10 mouse cellular contexts compared by ENCODE assay signal in genomic region chr4:115060753-115061152, GRCm38 (mm10). TPM values are rescaled to one million over a fixed set of nuclear protein-coding genes. Genes with fewer than 3 reads are reported as not detected.
DNase-seq lines count a peak whose midpoint lies in the region; ATAC-seq lines count a peak whose summit lies in the region.
"Had no signal": no experiment of that assay in that cellular context is flagged by ENCODE, and none has a peak within 500 bp of the region (broad histone marks: within the 10 kb centered on the region; RNA-seq: fewer than 3 reads in every experiment).

No protein-coding gene starts in this region.

- peaks cover 8 to 23% of the 10 kb centered on the region in 2 experiments; a peak in 3 of 4 replicates for H3K4me1 ChIP-seq in heart, embryonic 14.5 days (ENCODE audit: control insufficient read depth in 2 of 2, insufficient read depth in 2 of 2, low read length in 2 of 2)
- peaks cover 25% of the 10 kb centered on the region for H3K4me1 ChIP-seq in neural tube, embryonic 12.5 days
- H3K4me1 ChIP-seq in hindbrain, embryonic 16.5 days (ENCODE audit: control insufficient read depth, insufficient read depth, low read depth, low read length), result peaks cover 14% of the 10 kb centered on the region; the same call in 1 of the 2 replicates
- peaks cover 29% of the 10 kb centered on the region for H3K4me1 ChIP-seq in midbrain, embryonic 15.5 days

- peak overlapping the region; percentile 60; the same call in 1 of the 2 replicates for H3K9ac ChIP-seq in heart, embryonic 14.5 days (ENCODE audit: low read length)
- no peak overlapping the region for H3K9ac ChIP-seq in neural tube, embryonic 12.5 days
- no peak overlapping the region for H3K9ac ChIP-seq in hindbrain, embryonic 16.5 days (ENCODE audit: low read depth, low read length)
- H3K9ac ChIP-seq in midbrain, embryonic 15.5 days, result no peak overlapping the region

- H3K36me3 ChIP-seq in heart, embryonic 14.5 days (ENCODE audit: control insufficient read depth, insufficient read depth, low read length), result no peaks in the 10 kb centered on the region
- no peaks in the 10 kb centered on the region for H3K36me3 ChIP-seq in neural tube, embryonic 12.5 days
- no peaks in the 10 kb centered on the region for H3K36me3 ChIP-seq in hindbrain, embryonic 16.5 days (ENCODE audit: control insufficient read depth, insufficient read depth, low read length)
- H3K36me3 ChIP-seq in midbrain, embryonic 15.5 days (replicated peaks), result no peaks in the 10 kb centered on the region

- intact Hi-C loops in heart, postnatal 25 days (cut with DNase I), result no loop called here

- H3K27me3 ChIP-seq in heart, embryonic 14.5 days (ENCODE audit: control insufficient read depth, insufficient read depth, low read length), result peaks cover 89% of the 10 kb centered on the region
- peaks cover 92% of the 10 kb centered on the region for H3K27me3 ChIP-seq in neural tube, embryonic 12.5 days (replicated peaks)
- H3K27me3 ChIP-seq in hindbrain, embryonic 16.5 days (replicated peaks; ENCODE audit: control insufficient read depth, insufficient read depth, low read length), result peaks cover 49% of the 10 kb centered on the region
- peaks cover 61% of the 10 kb centered on the region for H3K27me3 ChIP-seq in midbrain, embryonic 15.5 days (replicated peaks)

- no peak for ATAC-seq in heart, embryonic 14.5 days (ENCODE audit: insufficient number of reproducible peaks, insufficient read depth, low FRiP score, low read depth)
- no peak for ATAC-seq in neural tube, embryonic 12.5 days (ENCODE audit: low FRiP score, low read depth)
- no peak for ATAC-seq in hindbrain, embryonic 16.5 days
- ATAC-seq in midbrain, embryonic 15.5 days (replicated peaks), result no peak
- no peak for ATAC-seq in inflammation-experienced regulatory T-cells, adult 6 months
- ATAC-seq: activated CD4-positive, CD25-positive, alpha-beta regulatory T cell, adult 4 months had no signal

- no peaks in the 10 kb centered on the region for H3K9me3 ChIP-seq in heart, embryonic 14.5 days (ENCODE audit: control insufficient read depth, low read length)
- no peaks in the 10 kb centered on the region for H3K9me3 ChIP-seq in neural tube, embryonic 12.5 days
- no peaks in the 10 kb centered on the region for H3K9me3 ChIP-seq in hindbrain, embryonic 16.5 days (ENCODE audit: control insufficient read depth, low read length)
- no peaks in the 10 kb centered on the region for H3K9me3 ChIP-seq in midbrain, embryonic 15.5 days

- no peak for DNase-seq in heart, postnatal 25 days (ENCODE audit: low spot score)
- DNase-seq in neural tube, embryonic 10.5 days (ENCODE audit: extremely low spot score, low spot score), result no peak
- no peak for DNase-seq in adrenal gland, adult (ENCODE audit: inconsistent age in 2 of 2, low spot score in 1 of 2)

- peak overlapping the region in 1 of 2 experiments; percentile 48; a peak in 3 of 4 replicates for H3K4me3 ChIP-seq in heart, embryonic 14.5 days (ENCODE audit: control insufficient read depth in 1 of 2, insufficient read depth in 1 of 2, low read depth in 1 of 2, low read length in 2 of 2)
- H3K4me3 ChIP-seq in neural tube, embryonic 12.5 days, result no peak overlapping the region
- H3K4me3 ChIP-seq in hindbrain, embryonic 16.5 days (ENCODE audit: low read length), result no peak overlapping the region
- H3K4me3 ChIP-seq in midbrain, embryonic 15.5 days, result peak overlapping the region; percentile 39

- peak overlapping the region in 1 of 2 experiments; percentile 84; a peak in 2 of 4 replicates for H3K27ac ChIP-seq in heart, embryonic 14.5 days (replicated peaks in 1 of 2; ENCODE audit: control insufficient read depth in 1 of 2, insufficient read depth in 1 of 2, low read depth in 2 of 2, low read length in 2 of 2)
- H3K27ac ChIP-seq in neural tube, embryonic 12.5 days, result no peak overlapping the region
- H3K27ac ChIP-seq in hindbrain, embryonic 16.5 days (ENCODE audit: low read depth, low read length), result no peak overlapping the region
- H3K27ac ChIP-seq in midbrain, embryonic 15.5 days, result peak overlapping the region; percentile 89; the same call in 1 of the 2 replicates
- H3K27ac ChIP-seq: macrophage had no signal

- 15% methylated on average over 3 of the region's 3 CpGs for WGBS in heart, embryonic 14.5 days
- WGBS in neural tube, embryonic 12.5 days, result 10% methylated on average over 3 of the region's 3 CpGs
- WGBS in hindbrain, embryonic 16.5 days, result 17% methylated on average over 3 of the region's 3 CpGs
- 11% methylated on average over 3 of the region's 3 CpGs for WGBS in midbrain, embryonic 15.5 days

- H3K4me2 ChIP-seq in heart, embryonic 14.5 days (ENCODE audit: low read length), result peak overlapping the region; percentile 71
- 0 out of 2 replicates have a peak overlapping the region, but pooled peaks have one; percentile 0 for H3K4me2 ChIP-seq in neural tube, embryonic 12.5 days (replicated peaks)
- peak overlapping the region; percentile 27 for H3K4me2 ChIP-seq in hindbrain, embryonic 16.5 days (ENCODE audit: low read length)
- peak overlapping the region; percentile 53 for H3K4me2 ChIP-seq in midbrain, embryonic 15.5 days

RNA-seq across cellular contexts. Expression of gene Tal1, which starts 4.5 kb away (rescaled TPM):
- 1.5 and 2.8 TPM in 2 replicates for polyA plus RNA-seq in heart, embryonic 14.5 days (2014; fragmentation: Nextera tagmentation; extraction: Ambion mirVana)
- 1 to 10 TPM; 3.7 to 4.0 TPM for total RNA-seq in heart, postnatal 25 days (2021)
- polyA plus RNA-seq in neural tube, embryonic 12.5 days (2016; fragmentation: Nextera tagmentation; extraction: Ambion mirVana), result 3.0 and 3.3 TPM in 2 replicates
- 1.2 and 2.0 TPM in 2 replicates for polyA plus RNA-seq in hindbrain, embryonic 16.5 days (2015; fragmentation: Nextera tagmentation; extraction: Ambion mirVana)
- 7.9 and 8.5 TPM in 2 replicates for polyA plus RNA-seq in midbrain, embryonic 15.5 days (2015; fragmentation: Nextera tagmentation; extraction: Ambion mirVana)
- not detected for polyA plus RNA-seq in inflammation-experienced regulatory T-cells, adult 6 months (2017; shearing (Covaris generic))
- polyA plus RNA-seq: activated CD4-positive, CD25-positive, alpha-beta regulatory T cell, adult 4 months had no signal

RNA-seq across cellular contexts. Expression of gene Pdzk1ip1, which starts 27.8 kb away (rescaled TPM):
- 1.9 and 4.1 TPM in 2 replicates for polyA plus RNA-seq in heart, embryonic 14.5 days (2014; fragmentation: Nextera tagmentation; extraction: Ambion mirVana)
- 1 to 10 TPM in 1 of 2 experiments, not detected in 1; 1.0 TPM for total RNA-seq in heart, postnatal 25 days (2021)
- 8.0 and 9.5 TPM in 2 replicates for polyA plus RNA-seq in neural tube, embryonic 12.5 days (2016; fragmentation: Nextera tagmentation; extraction: Ambion mirVana)
- polyA plus RNA-seq in hindbrain, embryonic 16.5 days (2015; fragmentation: Nextera tagmentation; extraction: Ambion mirVana), result 2.3 and 3.0 TPM in 2 replicates
- polyA plus RNA-seq in midbrain, embryonic 15.5 days (2015; fragmentation: Nextera tagmentation; extraction: Ambion mirVana), result 3.0 and 3.8 TPM in 2 replicates
- polyA plus RNA-seq in inflammation-experienced regulatory T-cells, adult 6 months (2017; shearing (Covaris generic)), result 10 to 100 TPM in 2 of 3 experiments, 1 to 10 TPM in 1; 9.1 to 42.2 (median 33.9) TPM

Comparison
In these comparisons a context has a peak if more than half of its experiments do, and no peak if none do; other contexts are left out.
1. H3K4me2 ChIP-seq: peak in every context shown above with its lines; median percentile 71 in heart, embryonic 14.5 days; 53 in midbrain, embryonic 15.5 days; 27 in hindbrain, embryonic 16.5 days; 0 in neural tube, embryonic 12.5 days.